Mouse (Mus musculus) embryo, embryonic 10.5 days (tissue): Measurements from ENCODE around the gene Dnhd1.

Experiments used
- DNase-seq: peaks from one replicate; pipeline ENCODE4 v3.0.0-alpha.2; 2015; ENCODE audit warnings: low spot score

Gene Dnhd1

DNA sequence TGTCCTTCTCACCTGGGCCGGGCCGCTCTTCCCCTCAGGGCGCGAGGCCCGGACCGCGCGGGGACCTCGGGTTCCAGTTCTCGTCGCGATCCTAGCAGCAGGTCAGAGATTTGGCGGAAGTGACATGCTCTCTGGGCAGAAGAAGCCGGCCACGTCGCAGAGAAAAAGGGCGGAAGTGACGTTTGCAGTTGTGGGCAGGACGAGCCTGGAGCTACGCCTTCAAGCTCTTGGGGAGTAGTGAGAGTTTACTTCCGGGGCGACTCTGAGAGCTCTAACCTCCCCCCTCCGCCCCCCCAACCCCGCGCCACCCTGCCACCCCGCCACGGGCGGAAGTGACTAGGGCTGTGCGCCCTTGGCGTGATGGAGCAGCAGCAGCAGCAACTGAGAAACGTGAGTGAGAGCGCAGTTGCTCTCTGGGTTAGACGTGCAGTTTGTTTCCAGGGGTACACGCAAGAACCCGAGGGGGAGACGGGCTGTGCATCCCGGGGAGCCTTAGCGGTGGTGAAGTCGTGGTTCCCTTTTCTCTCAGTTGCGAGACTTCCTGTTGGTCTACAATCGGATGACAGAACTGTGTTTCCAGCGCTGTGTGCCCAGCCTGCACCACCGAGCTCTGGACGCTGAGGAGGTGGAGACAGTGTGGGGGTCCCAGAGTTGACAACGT lies 10.3 kb upstream of the Dnhd1 start, which contains the start of the genes Arfip2 and Gm45799:
TSS of gene Arfip2 (minus strand) at position 184 of the 661 bp plus-strand sequence.
TSS of gene Gm45799 (plus strand) at position 320 of the 661 bp plus-strand sequence.
- DNase-seq, result peak; percentile 99

DNA sequence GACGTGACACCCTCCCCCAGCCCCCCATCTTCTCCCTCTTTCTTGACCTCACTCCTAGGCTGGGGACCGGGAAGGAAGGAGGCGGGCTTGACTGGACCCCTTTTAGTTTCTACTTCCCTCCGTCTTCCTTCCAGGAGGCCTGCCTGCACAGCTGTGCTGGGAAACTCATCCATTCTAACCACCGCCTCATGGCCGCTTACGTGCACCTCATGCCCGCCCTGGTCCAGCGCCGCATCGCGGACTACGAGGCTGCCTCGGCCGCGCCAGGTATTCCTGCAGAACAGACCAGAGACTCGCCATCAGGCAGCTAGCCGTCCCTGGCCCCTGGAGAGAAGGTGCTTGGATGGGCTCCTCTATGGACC lies 9.8 kb upstream of the Dnhd1 start:
- DNase-seq, result peak; percentile 35

DNA sequence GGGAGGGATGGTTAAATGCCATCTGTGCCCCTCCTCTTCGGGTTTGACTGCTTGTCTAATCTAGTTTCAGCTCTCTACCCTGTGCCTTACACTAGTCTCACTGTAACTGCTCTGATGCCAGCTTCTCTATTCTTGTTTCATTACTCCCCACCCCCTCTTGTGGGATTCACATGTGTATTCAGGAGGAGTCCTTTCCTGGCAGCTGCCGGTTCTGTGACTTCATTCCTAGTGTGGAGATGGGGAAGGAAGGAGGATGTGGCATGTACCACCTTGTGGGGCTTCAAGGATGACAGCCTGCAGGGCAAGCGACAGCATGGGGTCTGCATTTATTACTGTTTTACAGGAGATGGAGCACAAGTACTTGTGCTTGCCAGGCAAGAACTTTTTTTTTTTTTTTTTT lies 8.7 kb upstream of the Dnhd1 start:
- DNase-seq, result no peak

DNA sequence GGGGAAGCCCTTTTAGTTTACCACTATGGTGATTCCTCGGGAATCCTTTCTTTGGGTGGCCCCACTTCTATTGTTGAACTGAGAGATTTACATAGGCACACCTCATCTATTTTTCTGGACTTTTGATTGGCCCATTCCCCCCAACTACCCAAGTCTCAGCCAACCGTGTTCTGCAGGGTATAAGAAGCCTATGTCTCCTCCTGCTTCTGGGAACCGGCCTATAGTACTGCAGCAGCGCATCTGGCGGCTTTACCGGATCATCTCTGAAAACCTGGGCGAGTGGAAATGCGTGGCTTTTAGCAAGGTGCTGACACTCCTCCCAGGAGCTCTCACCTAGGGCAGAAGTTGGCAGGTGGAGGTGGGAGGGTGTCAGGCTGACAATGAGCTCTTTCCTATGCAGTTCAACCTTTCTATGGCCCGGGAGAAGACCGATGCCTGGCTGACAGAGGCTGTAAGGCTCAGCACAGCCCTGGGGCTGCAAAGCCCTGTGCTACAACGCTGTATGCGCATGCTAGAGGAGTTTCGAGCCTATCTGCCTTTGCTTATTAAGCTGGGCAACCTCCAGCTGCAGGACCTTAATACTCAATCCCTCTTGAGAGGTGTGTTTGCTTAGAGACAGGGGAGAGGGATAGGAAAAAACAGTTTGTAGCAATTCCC lies 35.0 kb downstream of the Dnhd1 start:
- DNase-seq, result peak; percentile 28

DNA sequence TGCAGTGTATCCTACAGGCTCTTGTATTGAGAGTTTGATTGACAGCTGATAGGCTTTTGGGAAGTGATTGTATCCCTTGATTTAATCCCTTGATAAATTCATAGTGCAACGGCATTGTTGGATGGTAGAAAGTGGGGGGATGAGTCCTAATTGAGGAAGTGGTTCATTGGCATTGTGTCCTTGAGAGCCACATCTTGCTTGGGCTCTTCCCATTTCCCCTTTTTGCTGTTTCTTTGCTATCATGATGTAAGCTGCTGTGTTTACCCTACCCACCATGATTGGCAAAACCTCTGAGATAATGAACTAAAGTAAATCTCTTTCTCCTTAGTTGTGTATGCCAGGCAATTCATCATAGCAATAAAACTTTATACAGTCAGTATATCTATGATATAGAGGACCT lies 40.2 kb downstream of the Dnhd1 start:
- no peak for DNase-seq

DNA sequence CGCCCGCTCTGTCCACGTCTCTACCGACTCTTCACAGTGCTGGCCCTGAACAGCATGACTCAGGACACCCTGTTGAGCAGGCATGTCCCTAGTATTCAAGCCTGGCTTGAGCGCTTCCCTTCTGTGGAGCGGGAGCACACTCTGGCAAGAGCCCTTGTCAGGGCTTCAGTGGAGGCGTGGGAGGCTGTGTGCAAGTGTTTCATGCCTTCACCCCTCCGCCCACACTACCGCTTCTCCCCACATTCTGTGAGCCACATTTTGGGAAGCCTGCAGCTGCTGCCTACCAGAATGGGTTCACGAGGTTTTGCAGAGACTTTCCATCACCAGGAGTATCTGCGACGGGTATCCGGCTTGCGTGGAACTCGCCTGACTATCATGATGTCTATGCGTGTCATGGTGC lies 52.6 kb downstream of the Dnhd1 start:
- no peak for DNase-seq

DNA sequence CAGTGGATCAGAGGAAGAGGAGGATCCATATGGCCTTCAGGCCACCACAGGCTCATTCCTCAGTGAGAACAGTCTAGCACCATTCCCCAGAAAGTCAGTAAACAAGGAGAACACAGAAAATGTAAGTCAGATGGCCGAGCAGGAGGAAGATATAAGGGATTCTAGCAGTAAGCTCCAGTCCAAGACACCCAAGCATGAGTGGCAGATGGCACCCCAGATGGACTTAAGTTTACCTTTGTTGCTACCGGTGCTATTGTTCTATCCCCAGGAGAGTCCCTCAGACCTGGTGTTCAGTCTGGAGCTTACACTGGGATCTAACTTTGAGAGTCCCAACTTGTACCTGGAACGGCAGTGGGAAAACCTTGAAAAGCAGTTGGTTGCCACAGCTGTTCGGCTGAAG lies 53.2 kb downstream of the Dnhd1 start:
- no peak for DNase-seq

DNA sequence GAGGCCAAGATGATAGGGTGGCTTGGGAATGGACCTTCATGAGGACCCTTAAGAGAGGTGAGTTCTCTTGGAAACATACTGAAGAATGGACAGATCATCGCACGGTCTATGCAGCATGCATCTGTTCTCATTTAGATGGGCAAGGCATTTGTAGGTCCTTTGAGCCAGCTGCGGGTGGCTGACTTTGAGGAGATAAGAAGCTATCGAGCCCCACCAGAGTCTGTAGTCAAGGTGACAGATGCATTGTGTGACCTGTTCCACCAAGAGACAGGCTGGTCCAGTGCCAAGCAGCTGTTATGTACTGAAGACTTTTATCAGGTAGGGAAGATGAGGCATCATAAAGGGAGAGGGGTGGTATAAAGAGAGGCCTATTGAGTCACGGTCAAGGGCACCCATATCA lies 58.1 kb downstream of the Dnhd1 start:
- no peak for DNase-seq

DNA sequence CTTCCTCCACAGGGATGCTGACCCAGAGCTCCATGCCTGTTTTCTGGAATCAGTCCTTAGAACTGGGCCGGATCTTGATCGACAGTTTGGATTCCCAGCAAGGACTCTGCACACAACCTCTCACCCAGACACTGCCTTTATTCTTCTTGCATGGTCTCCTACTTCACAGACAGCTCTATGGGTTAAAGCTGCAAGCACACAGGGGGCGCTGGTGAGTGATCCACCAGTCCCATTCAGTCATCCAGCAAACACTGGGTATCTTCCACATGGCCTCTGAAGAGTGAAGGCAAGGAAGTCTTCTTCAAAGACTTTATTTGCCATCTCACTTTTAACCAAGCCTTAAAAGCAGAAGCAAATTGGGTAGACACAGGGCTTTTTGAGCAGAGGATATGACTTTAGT lies 64.7 kb downstream of the Dnhd1 start:
- no peak for DNase-seq

DNA sequence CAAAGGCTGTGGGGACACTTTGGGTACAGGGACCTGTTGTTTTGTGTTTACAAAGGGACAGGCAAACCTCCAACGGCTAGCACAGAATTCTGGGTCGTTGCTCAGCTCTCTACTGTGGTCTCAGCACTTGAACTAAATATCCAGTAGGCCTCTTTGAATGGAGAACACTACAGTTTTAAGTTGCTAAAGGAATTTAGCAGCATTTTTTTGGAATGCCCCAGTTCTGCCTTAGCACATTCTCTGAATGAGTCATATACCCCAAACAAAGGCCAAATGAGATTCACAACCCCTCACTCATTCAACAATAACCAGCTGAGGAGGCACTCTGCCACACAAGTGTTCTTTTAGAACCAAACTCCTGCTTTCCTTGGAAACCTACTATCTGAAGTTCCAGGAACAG lies 71.3 kb downstream of the Dnhd1 start:
- DNase-seq, result no peak

DNA sequence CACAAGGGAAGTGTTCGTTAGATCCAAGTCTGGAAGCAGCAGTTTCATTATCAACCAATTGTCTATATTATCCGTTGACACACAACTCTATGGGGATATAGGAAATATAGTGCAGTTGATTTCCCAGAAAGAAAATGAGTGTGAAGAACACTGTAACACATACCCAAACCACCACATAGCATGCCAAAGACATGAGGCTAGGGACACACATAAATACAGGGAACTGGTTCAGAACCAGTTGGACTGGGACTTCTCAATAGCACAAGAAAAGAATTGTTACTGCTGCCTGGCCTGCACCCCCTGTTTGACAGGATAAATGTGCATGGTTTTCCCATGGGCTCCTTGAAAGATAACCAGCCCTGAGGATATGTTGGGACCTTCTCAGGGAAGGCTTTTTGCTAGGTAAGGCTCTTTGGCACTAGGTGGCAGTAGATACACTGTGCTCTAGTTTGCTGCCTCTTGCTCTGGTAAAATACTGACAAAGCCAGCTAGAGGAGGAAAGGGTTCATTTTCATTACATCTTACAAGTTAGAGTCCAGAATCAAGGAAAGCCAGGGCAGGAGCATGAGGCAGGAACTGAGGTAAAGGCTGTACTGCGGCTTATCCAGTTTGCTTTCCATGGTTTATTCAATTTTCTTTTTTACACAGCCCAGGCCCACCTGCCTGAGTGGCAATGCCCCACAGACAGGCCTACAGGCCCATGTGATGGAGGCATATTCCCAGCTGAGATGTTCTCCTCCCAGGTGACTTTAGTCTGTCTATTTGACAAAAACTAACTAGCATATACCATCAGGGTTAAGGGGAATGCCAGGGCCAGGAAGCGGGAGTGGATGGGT lies 75.7 kb downstream of the Dnhd1 start:
- peak; percentile 83 for DNase-seq

DNA sequence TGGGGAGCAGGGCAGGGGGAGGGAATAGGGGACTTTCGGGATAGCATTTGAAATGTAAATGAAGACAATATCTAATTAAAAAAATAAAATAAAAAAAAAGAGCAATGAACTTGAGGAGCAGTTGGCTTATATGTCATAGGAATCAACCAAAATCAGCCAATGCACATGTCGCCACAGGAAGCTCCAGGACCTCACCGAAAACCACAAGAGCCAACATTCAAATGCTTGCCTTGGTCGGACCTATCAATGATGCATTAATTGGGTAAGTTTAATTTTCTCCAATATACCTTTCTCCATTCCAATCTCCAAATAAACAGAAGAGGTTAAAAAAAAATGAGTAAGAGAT lies 76.3 kb downstream of the Dnhd1 start:
- DNase-seq, result no peak

DNA sequence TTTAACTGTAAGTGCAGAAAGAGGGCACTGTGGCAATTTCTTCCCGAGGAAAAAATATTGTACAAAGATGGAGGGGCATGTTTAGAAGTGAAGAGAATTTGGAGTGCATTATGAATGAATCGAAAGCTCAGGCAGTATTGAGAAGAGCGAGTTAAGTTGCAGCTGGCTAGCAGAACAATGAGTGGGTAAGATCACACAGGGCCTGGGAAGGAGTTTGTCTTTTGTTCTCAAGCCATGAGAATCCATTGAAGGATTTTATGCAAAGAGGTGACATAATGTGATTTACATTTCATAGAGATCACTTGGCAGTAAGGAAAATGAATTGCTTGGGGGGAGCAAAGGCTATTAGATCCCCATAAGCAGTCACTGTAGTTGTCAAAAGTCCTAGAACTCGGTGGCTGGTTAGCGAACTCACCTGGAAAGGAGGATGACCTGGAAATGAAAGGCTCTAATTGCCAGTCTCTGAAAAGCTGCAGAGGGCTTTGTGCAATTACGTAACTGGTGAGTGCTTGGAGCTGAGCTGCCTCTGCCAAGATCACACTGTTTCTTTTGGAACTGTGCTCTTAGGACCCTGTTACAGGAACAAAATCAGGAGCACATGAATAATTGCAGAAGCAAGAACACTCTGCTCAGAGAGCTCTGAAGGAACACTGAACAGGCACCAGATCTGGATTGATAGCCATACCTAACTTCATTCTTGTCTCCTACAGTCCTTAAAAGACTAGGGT lies 78.2 kb downstream of the Dnhd1 start:
- DNase-seq, result no peak

DNA sequence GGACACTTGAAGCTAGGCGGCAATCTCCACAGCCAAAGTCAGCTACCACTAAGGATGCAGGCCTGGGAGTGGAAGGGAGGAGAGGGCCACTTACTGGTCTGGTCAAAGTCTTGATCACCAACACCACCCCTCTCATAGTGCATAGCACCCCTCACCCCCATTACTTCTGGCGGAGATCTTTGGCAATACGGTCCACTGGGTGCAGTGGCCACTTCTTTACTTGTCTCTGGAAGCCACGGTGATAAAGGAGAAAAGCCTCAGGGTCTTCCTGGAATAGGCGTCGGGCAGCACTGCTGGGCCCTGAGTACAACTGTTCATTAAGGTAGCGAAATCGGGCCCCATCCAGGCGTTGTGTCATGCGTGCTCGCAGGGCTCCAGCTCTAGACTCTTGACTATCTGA lies 83.2 kb downstream of the Dnhd1 start:
- no peak for DNase-seq

DNA sequence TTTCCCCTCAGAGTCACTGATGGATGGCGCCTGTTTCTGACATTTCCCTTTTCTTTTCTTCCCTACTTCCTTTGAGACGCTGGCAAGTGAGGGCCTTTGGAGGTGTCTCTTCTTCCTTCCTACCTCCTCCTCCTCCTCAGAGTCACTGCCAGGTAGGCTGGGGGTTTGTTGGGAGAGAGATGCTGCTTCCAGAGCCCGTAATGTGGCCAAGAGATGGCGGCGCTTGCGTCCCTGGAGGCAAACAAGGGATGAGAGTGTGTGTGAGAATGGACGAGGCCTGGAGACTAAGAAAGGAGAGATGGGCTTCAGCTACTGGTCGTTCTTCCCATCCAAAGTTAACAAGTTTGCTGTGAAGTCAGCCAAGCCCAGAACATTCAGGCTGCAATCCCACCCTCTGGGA lies 84.2 kb downstream of the Dnhd1 start:
- no peak for DNase-seq

DNA sequence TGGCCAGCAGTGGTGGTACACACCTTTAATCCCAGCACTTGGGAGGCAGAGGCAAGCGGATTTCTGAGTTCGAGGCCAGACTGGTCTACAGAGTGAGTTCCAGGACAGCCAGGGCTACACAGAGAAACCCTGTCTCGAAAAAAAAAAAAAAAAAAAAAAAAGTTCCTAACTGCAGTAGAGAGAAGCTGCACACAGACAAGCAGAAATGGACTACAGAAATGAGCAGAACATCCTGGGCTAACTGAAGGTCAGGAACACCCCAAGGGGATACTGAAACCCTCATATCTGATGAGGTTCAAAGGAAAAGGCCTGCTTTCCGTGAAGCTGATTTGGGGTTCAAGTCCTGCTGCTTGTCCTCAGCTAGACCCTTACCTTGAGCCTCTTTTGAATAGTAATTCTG lies 84.8 kb downstream of the Dnhd1 start:
- DNase-seq, result peak; percentile 24

DNA sequence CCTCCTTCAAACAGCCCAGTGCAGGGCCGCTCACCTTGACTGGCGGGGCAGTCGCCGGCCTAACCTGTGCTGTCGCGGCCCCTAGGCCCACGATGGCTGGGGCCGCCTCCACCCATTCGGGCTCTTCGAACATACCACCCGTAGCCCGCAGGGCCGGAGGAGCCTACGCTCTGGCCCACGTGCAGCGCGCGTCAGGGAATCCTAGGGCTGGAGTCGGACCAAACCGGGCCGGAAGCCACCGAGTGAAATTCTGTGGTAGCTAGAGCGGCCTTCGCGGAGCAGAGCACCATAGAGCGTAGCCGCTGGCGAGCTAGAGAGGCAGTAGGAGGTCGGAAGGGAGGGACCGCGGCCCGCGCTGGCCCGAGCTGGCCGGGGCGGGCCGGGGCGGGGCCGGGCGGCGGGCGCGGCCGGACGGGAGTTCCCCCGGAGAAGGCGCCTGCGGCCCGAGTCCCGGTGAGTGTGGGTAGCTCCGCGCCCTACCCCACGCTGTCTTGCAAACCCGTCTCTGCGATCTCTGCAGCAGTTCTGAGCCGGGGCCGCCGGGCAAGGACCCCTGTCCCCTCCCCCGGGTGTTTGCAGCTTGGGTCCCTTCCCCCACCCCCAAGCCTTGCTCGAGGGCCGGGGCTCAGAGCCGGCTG lies 85.8 kb downstream of the Dnhd1 start, which contains the start of gene Ilk:
TSS of gene Ilk (plus strand) at position 329 of the 638 bp plus-strand sequence.
- DNase-seq, result peak; percentile 92

DNA sequence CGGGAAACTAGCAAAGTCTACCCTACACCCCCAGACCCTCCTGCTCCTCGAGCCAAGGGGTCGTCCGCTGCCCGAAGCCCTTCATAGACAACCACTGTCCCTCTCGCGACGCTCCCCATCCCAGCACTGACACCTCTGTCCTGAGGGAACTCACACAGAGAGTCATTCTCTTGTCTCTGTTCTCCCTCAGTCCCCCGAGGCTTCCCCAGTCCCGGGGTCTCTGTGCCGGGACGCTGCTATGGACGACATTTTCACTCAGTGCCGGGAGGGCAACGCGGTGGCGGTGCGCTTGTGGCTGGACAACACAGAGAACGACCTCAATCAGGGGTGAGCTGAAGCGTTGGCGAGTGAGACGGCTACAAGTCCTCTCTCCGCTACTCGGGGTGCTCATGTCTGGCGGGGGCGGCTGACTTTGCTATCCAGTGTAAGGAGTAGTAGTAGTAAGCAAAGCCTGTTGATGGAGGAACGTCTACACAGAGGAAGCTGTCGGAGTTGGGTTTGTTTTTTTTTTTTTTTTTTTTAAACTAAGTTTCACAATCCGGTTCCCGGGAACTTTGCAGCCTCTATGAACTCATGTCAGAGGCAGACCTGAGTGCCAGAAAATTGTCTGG lies 86.4 kb downstream of the Dnhd1 start, which contains the start of gene Rrp8:
TSS of gene Rrp8 (minus strand) at position 475 of the 611 bp plus-strand sequence.
- no peak for DNase-seq

DNA sequence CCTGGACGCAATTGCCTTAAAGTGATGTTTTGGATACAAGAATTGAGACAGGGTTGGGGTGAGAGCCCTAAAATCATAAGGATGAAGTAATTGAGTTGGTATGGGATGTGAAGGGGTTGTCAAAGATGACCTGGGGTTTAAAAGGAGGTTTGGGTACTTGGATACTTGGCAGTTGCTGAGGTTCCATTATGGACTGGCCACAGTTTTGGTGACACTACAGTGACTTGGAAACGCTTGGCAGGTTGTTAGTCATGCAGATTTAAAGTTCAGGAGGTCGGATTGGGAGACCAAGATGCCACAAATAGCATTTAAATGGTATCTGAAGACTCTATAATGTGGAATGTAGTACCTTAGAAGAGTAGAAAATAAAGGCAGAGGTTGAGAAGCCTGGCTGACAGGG lies 87.0 kb downstream of the Dnhd1 start:
- peak; percentile 19 for DNase-seq

DNA sequence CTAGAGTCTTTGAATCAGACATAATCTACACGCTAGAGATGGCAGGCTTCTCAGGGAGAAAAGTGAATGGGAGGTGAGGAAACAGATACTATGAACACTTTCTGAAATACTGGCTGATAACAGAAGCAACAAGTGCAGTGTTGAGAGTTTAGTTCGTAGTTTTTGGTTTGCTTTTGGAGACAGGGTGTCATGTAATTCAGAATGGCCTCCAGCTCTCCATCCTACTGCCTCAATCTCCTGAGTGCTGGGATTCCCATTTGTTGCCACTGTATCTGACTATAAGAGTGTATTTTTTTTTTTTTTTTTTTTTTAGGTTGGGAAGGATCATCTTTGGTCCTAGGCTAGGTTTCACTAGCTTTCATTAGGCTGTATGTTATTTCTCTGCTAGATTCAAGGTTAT lies 87.7 kb downstream of the Dnhd1 start:
- DNase-seq, result no peak

DNA sequence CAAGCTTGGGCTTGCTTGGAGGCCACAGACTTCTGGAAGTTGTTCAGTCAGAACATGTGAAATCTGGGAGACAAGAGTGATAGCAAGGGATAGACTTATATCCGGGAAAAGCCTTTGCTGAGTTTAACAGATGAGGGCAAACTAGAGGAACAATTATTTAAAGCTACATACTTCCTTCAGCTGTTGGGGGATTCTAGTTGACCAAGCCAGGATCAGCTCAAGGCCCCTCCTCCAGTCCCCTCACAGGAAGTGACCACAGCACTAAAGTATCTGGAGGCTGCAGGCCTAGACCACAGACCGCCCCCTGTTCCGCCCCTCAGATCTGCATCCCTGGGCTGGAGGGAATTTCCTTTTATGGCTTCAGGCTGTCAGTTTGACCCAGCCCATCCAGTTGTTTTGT lies 88.3 kb downstream of the Dnhd1 start:
- peak; percentile 84 for DNase-seq
